Mouse (Mus musculus): ENCODE results near the gene Plod3. TPM values are rescaled to one million over a fixed set of nuclear protein-coding genes. Genes with fewer than 3 reads are reported as not detected.

The Plod3 gene
- total RNA-seq (2023): 100 to 1,000 TPM in 1 of 2 experiments, 10 to 100 TPM in 1; 93.1 to 105 TPM

GRCm38 (mm10) chr5:136986695-136987137 is at the start of gene Plod3:
TSS of gene Plod3 (plus strand) at chr5:136987019.

GRCm38 (mm10) chr5:136953015-136953414 is 33.8 kb upstream of the Plod3 start, which contains the start of gene Fis1:
TSS of gene Fis1 (plus strand) at chr5:136953275.

GRCm38 (mm10) chr5:136966331-136966730 is 20.5 kb upstream of the Plod3 start, which contains the start of gene Cldn15:
TSS of gene Cldn15 (plus strand) at chr5:136966616.

GRCm38 (mm10) chr5:136987934-136988271 is 1.1 kb downstream of the Plod3 start, which contains the start of gene Znhit1:
TSS of gene Znhit1 (minus strand) at chr5:136988021.

GRCm38 (mm10) chr5:137026092-137026491 is 39.3 kb downstream of the Plod3 start, which contains the start of gene Vgf:
TSS of gene Vgf (plus strand) at chr5:137026392.

GRCm38 (mm10) chr5:137045402-137046323 is 58.8 kb downstream of the Plod3 start, which contains the start of gene Ap1s1:
TSS of gene Ap1s1 (minus strand) at chr5:137046135.

Other genes starting within 250 kb of the Plod3 start
- not detected for gene Col26a1, start 103.8 kb upstream of the Plod3 start, total RNA-seq (2023)
- 1 to 10 TPM; 1.8 to 5.1 TPM for gene Ift22, start 78.9 kb upstream of the Plod3 start, total RNA-seq (2023)
- gene Fis1, start 33.7 kb upstream of the Plod3 start, total RNA-seq (2023): 100 to 1,000 TPM; 210 to 222 TPM
- 10 to 100 TPM; 42.6 to 53.7 TPM for gene Cldn15, start 20.4 kb upstream of the Plod3 start, total RNA-seq (2023)
- 10 to 100 TPM; 90.9 to 94.2 TPM for gene Znhit1, start 1.0 kb downstream of the Plod3 start, total RNA-seq (2023)
- gene Vgf, start 39.4 kb downstream of the Plod3 start, total RNA-seq (2023): not detected
- 10 to 100 TPM; 30.7 to 32.9 TPM for gene Ap1s1, start 59.1 kb downstream of the Plod3 start, total RNA-seq (2023)
- not detected for gene Serpine1, start 85.2 kb downstream of the Plod3 start, total RNA-seq (2023)
- gene Trim56, start 129.2 kb downstream of the Plod3 start, total RNA-seq (2023): 10 to 100 TPM; 39.4 to 43.5 TPM
- not detected for gene Muc3, start 162.3 kb downstream of the Plod3 start, total RNA-seq (2023)
- gene Muc3a, start 225.4 kb downstream of the Plod3 start, total RNA-seq (2023): 1 to 10 TPM; 1.3 to 2.1 TPM